22 mouse cellular contexts compared by ENCODE assay signal in genomic region chr13:112758546-112759090, GRCm38 (mm10). TPM values are rescaled to one million over a fixed set of nuclear protein-coding genes. Genes with fewer than 3 reads are reported as not detected.
DNase-seq lines count a peak whose midpoint lies in the region; ATAC-seq and TF ChIP-seq lines count a peak whose summit lies in the region.
"Had no signal": no experiment of that assay in that cellular context is flagged by ENCODE, and none has a peak within 500 bp of the region (broad histone marks: within the 10 kb centered on the region; RNA-seq: fewer than 3 reads in every experiment).

No protein-coding gene starts in this region.

- no peaks in the 10 kb centered on the region for H3K9me3 ChIP-seq in stomach, embryonic 14.5 days (ENCODE audit: control insufficient read depth, low read depth, low read length)
- H3K9me3 ChIP-seq in stomach, postnatal 0 days (ENCODE audit: control insufficient read depth, low read length), result no peaks in the 10 kb centered on the region
- no peaks in the 10 kb centered on the region for H3K9me3 ChIP-seq in limb, embryonic 12.5 days
- H3K9me3 ChIP-seq in forebrain, embryonic 10.5 days, result no peaks in the 10 kb centered on the region
- H3K9me3 ChIP-seq: embryonic facial prominence, embryonic 13.5 days; neural tube, embryonic 13.5 days had no signal

- no peak overlapping the region for H3K4me3 ChIP-seq in stomach, embryonic 14.5 days (ENCODE audit: low read depth, low read length)
- no peak overlapping the region for H3K4me3 ChIP-seq in stomach, postnatal 0 days (ENCODE audit: low read depth, low read length)
- no peak overlapping the region for H3K4me3 ChIP-seq in limb, embryonic 12.5 days (replicated peaks)
- H3K4me3 ChIP-seq in forebrain, embryonic 10.5 days, result no peak overlapping the region
- H3K4me3 ChIP-seq: embryonic facial prominence, embryonic 13.5 days; neural tube, embryonic 13.5 days had no signal

- TF ChIP-seq CTCF in stomach, postnatal 0 days (IDR thresholded peaks at IDR 0.05; ENCODE audit: low read depth), result no peak

- H3K4me2 ChIP-seq in stomach, embryonic 14.5 days (replicated peaks; ENCODE audit: low read depth, low read length), result no peak overlapping the region
- no peak overlapping the region for H3K4me2 ChIP-seq in stomach, postnatal 0 days (replicated peaks; ENCODE audit: low read depth)
- no peak overlapping the region for H3K4me2 ChIP-seq in limb, embryonic 12.5 days
- H3K4me2 ChIP-seq: embryonic facial prominence, embryonic 13.5 days; hindbrain, embryonic 14.5 days; neural tube, embryonic 13.5 days had no signal

- no peak for TF ChIP-seq EP300 in stomach, postnatal 0 days (optimal IDR thresholded peaks at IDR 0.05)

- DNase-seq in heart, adult 11 months, result peak; percentile 90
- no peak for DNase-seq in heart, adult 18-20 months
- no peak for DNase-seq in stomach, postnatal 0 days (ENCODE audit: low spot score)
- DNase-seq in forebrain, embryonic 10.5 days (ENCODE audit: extremely low spot score, low spot score), result no peak
- no peak for DNase-seq in cerebellum, adult 9-11 months
- DNase-seq: adrenal gland, postnatal 14 days; B cell, adult 2 months; cerebellum, adult 18-20 months; forebrain, postnatal 0 days; heart, postnatal 14 days; kidney, adult 11 months; liver; lung, postnatal 10 days; midbrain, embryonic 14.5 days; right cerebral cortex, adult 18-20 months; thymus, postnatal 36 days had no signal

- no peaks in the 10 kb centered on the region for H3K27me3 ChIP-seq in stomach, embryonic 14.5 days (ENCODE audit: control insufficient read depth, insufficient read depth, low read length)
- H3K27me3 ChIP-seq in stomach, postnatal 0 days (ENCODE audit: control insufficient read depth, insufficient read depth, low read length), result no peaks in the 10 kb centered on the region
- H3K27me3 ChIP-seq in limb, embryonic 12.5 days, result no peaks in the 10 kb centered on the region
- no peaks in the 10 kb centered on the region for H3K27me3 ChIP-seq in forebrain, embryonic 10.5 days (ENCODE audit: poor library complexity, severe bottlenecking)
- H3K27me3 ChIP-seq: embryonic facial prominence, embryonic 13.5 days; neural tube, embryonic 13.5 days; Patski had no signal

- WGBS in stomach, embryonic 14.5 days, result 65% methylated on average over 6 of the region's 6 CpGs
- WGBS in stomach, postnatal 0 days, result 64% methylated on average over 6 of the region's 6 CpGs
- WGBS in limb, embryonic 12.5 days, result 76% methylated on average over 6 of the region's 6 CpGs
- 92% methylated on average over 6 of the region's 6 CpGs for WGBS in forebrain, embryonic 10.5 days

- peak overlapping the region; percentile 34; the same call in 1 of the 2 replicates for H3K27ac ChIP-seq in stomach, embryonic 14.5 days (ENCODE audit: low read length)
- no peak overlapping the region for H3K27ac ChIP-seq in stomach, postnatal 0 days (replicated peaks)
- H3K27ac ChIP-seq in limb, embryonic 12.5 days, result peak overlapping the region; percentile 36; the same call in 1 of the 2 replicates
- no peak overlapping the region for H3K27ac ChIP-seq in forebrain, embryonic 10.5 days
- H3K27ac ChIP-seq: hindbrain, embryonic 14.5 days; neural tube, embryonic 13.5 days had no signal

- 0 out of 2 replicates have a peak, but pooled peaks have one; percentile 33 for ATAC-seq in stomach, embryonic 14.5 days (ENCODE audit: insufficient number of reproducible peaks, insufficient read depth, low FRiP score, low read depth)
- ATAC-seq in stomach, postnatal 0 days (ENCODE audit: low FRiP score, low TSS enrichment), result no peak
- ATAC-seq in limb, embryonic 12.5 days (ENCODE audit: insufficient number of reproducible peaks, insufficient read depth, low FRiP score, low TSS enrichment, low read depth), result no peak
- ATAC-seq: forebrain, postnatal 0 days; Patski had no signal

- H3K9ac ChIP-seq in stomach, embryonic 14.5 days (replicated peaks; ENCODE audit: low read depth, low read length), result no peak overlapping the region
- H3K9ac ChIP-seq in stomach, postnatal 0 days (ENCODE audit: low read length), result no peak overlapping the region
- no peak overlapping the region for H3K9ac ChIP-seq in limb, embryonic 12.5 days (replicated peaks)
- H3K9ac ChIP-seq: embryonic facial prominence, embryonic 13.5 days; forebrain, postnatal 0 days; hindbrain, embryonic 14.5 days; neural tube, embryonic 13.5 days had no signal

- H3K36me3 ChIP-seq in stomach, embryonic 14.5 days (ENCODE audit: control insufficient read depth, insufficient read depth, low read length), result no peaks in the 10 kb centered on the region
- H3K36me3 ChIP-seq in stomach, postnatal 0 days (ENCODE audit: control insufficient read depth, insufficient read depth, low read length), result no peaks in the 10 kb centered on the region
- H3K36me3 ChIP-seq in limb, embryonic 12.5 days, result no peaks in the 10 kb centered on the region
- H3K36me3 ChIP-seq in forebrain, embryonic 10.5 days (replicated peaks), result no peaks in the 10 kb centered on the region
- H3K36me3 ChIP-seq: embryonic facial prominence, embryonic 13.5 days; neural tube, embryonic 13.5 days had no signal

- H3K4me1 ChIP-seq in stomach, embryonic 14.5 days (ENCODE audit: control insufficient read depth, insufficient read depth, low read length), result peaks cover 51% of the 10 kb centered on the region; the same call in 1 of the 2 replicates
- peaks cover 8% of the 10 kb centered on the region; the same call in 1 of the 2 replicates for H3K4me1 ChIP-seq in stomach, postnatal 0 days (replicated peaks; ENCODE audit: control insufficient read depth, insufficient read depth)
- H3K4me1 ChIP-seq in limb, embryonic 12.5 days (replicated peaks), result peaks cover 51% of the 10 kb centered on the region
- peaks cover 16% of the 10 kb centered on the region for H3K4me1 ChIP-seq in forebrain, embryonic 10.5 days

RNA-seq across cellular contexts. Expression of gene Plpp1, which starts 42.0 kb away (rescaled TPM):
- 10 to 100 TPM; 41.8 to 43.5 TPM for total RNA-seq in heart, adult 18-20 months (2021)
- 97.1 and 98.9 TPM in 2 replicates for polyA plus RNA-seq in stomach, embryonic 14.5 days (2014; fragmentation: Nextera tagmentation; extraction: Ambion mirVana)
- polyA plus RNA-seq in stomach, postnatal 0 days (2015; fragmentation: Nextera tagmentation; extraction: Ambion mirVana), result 126 and 137 TPM in 2 replicates
- 31.5 and 34.0 TPM in 2 replicates for polyA plus RNA-seq in limb, embryonic 12.5 days (2016; fragmentation: Nextera tagmentation; extraction: Ambion mirVana)
- 15.7 and 16.8 TPM in 2 replicates for polyA plus RNA-seq in forebrain, embryonic 10.5 days (2016; fragmentation: Nextera tagmentation; extraction: Ambion mirVana)

Comparison
In these comparisons a context has a peak if more than half of its experiments do, and no peak if none do; other contexts are left out.
1. H3K27ac ChIP-seq: peak in stomach, embryonic 14.5 days (single experiment) and limb, embryonic 12.5 days (single experiment); none in stomach, postnatal 0 days (single experiment) and forebrain, embryonic 10.5 days (single experiment).